Mouse (Mus musculus): ENCODE measurements around the gene Tsen54.

DNA sequence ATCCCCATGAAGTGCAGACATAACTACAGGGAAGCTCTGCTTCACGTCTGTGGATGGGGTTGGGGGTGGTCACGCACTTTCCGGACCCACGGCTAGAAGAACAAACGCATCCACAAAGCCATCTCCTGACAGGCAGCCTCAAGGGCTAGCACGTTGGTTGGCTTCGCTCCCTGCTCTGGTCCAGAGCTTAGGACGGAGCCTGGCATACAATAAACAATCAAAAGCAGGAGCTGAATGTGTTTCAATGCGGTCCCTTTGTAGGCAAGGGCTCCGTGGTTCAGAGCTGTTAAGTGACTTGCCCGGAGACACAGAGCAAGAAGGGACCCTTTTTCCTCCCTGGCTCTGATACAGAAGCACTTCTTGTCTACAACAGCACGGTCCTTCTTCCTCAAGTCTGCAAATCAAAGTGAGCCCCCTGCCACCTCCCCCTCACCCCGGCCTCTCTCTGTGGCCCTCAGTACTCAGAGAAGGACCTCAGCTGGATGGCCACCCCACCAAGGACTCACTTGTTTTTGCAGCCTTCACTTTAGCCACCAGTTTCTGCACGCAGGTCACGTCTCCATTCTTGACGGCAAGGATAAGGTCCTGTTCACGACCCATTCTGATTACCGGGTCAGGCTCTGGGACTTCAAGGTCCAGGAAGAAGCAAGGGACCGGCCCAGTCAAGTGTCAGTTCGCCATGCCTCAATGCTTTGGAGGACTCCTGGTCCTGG is 3.0 kb upstream of the Tsen54 start:
- no peak for TF ChIP-seq TAL1 (IDR thresholded peaks at IDR 0.05; ENCODE audit: low read length)
- TF ChIP-seq GATA1 (IDR thresholded peaks at IDR 0.05; ENCODE audit: low read length): no peak

Measured in erythroblast, embryonic 14.5 days (primary cell).